Mouse (Mus musculus): Measurements from ENCODE around the gene Myt1. TPM values are rescaled to one million over a fixed set of nuclear protein-coding genes. Genes with fewer than 3 reads are reported as not detected.
"Not testable (repeated sequence)": the region's sequence is repeated elsewhere in the genome, so short reads cannot be mapped to it uniquely, and the experiment has no call there.

The Myt1 gene
- total RNA-seq, 2 experiments from 2014 or later: 26.4 to 34.5 TPM

- no peak for DNase-seq (ENCODE audit: extremely low spot score in 1 of 2, low spot score in 1 of 2)
Measured at GRCm38 (mm10) chr2:181775786-181776185, 12.7 kb downstream of the Myt1 start.

GRCm38 (mm10) chr2:181777715-181778114 is 14.6 kb downstream of the Myt1 start:
- no peak for DNase-seq (ENCODE audit: extremely low spot score in 1 of 2, low spot score in 1 of 2)

GRCm38 (mm10) chr2:181781421-181781820 is 18.3 kb downstream of the Myt1 start:
- no peak for DNase-seq (ENCODE audit: extremely low spot score in 1 of 2, low spot score in 1 of 2)

DNA sequence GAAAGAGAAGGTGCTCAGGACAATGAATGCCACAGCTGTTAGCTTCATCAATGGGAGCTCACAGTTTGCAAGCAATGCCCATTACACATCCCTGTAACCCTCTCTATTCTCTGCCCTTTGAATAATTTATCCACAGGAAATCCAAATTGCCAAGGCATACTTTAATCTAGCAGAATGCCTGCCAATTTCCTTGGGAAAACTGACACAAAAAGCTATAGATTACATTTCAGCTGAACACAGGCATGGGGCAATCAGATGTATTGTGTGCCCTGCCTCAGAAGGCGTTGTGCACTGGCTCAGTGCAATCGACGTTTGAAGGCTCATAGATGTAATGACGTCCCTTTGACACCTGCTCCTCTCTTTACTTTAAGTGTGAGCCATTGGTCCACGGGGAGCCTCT is 24.7 kb downstream of the Myt1 start:
- DNase-seq (ENCODE audit: extremely low spot score in 1 of 2, low spot score in 1 of 2): no peak

DNA sequence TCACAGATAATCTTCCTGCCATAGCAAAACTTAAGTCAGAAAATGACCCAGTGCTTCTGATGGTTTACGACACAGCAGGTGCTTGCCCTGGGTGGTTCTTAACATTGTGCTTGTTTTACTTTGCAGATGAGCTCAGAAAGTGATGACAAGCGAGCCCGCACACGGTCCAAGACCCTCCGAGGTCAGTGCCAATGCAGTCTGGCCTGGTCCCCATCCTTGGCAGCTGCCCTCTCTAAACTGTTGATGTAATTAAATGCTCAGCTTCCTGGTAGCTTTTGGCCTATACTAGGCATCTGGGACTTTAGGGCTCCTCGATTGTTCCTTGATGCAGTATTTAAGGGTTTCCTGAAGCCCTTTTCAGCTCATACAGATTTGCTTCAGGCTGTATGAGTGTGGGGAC is 26.3 kb downstream of the Myt1 start:
- no peak for DNase-seq (ENCODE audit: extremely low spot score in 1 of 2, low spot score in 1 of 2)

DNA sequence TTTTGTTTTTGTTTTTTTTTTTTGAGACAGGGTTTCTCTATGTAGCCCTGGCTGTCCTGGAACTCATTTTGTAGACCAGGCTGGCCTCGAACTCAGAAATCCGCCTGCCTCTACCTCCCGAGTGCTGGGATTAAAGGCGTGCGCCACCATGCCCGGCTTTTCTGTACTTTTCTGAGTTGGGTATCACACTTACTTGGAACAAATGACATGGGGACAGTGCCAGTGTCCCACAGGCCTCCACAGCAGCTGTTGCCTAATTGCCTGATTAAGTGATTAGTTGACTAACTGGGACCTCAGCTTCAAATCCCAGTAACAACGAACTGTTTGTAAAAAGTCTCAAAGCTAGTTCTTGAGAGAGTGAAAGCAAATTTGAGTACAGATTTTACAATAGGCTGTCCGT is 30.1 kb downstream of the Myt1 start:
- DNase-seq (ENCODE audit: extremely low spot score in 1 of 2, low spot score in 1 of 2): not testable (repeated sequence)

DNA sequence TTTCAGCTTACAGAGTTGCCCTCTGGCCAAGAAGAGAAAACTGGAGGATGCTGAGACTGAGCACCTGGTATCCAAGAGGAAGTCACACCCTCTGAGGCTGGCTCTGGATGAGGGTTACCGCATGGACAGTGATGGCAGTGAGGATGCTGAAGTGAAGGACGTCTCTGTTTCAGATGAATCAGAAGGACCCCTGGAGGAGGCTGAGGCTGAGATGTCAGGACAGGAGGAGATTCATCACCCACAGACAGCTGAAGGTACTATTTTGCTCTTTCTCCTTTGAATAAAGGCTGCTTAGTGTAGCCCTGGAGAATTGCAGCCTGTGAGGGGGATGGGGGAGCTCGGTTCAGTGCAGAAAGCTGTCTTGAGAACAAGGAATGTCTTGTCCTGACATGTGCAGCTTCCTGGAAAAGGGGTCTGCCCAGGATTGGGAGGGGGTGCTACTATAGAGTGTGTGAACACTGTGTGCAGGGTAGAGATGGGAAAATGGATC is 32.6 kb downstream of the Myt1 start:
- DNase-seq (ENCODE audit: extremely low spot score in 1 of 2, low spot score in 1 of 2): no peak

GRCm38 (mm10) chr2:181797672-181798071 is 34.5 kb downstream of the Myt1 start:
- no peak for DNase-seq (ENCODE audit: extremely low spot score in 1 of 2, low spot score in 1 of 2)

- DNase-seq (ENCODE audit: extremely low spot score in 1 of 2, low spot score in 1 of 2): no peak
Measured at GRCm38 (mm10) chr2:181829032-181829650, 66.0 kb downstream of the Myt1 start.

DNA sequence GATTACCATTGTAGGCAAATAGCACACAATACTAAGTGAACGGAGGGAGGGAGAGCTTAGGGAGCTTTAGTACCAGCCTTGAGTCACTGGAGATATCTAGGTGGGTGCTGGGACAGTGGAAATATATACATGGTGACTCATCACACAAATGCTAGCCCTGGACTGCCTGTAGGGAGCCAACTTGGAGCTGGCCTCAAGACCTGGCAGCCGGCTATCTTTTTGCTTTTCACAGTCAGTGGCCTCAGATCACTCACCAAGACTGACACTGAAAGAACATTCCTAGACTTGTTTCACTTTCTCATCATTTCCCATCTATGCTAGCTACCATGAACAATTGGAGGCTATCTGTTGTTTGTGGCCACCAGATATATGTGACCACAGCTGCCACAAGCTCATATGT is 69.6 kb downstream of the Myt1 start:
- no peak for DNase-seq (ENCODE audit: extremely low spot score in 1 of 2, low spot score in 1 of 2)

GRCm38 (mm10) chr2:181837372-181838292 is 74.5 kb downstream of the Myt1 start, which contains the start of gene Pcmtd2:
Pcmtd2 (plus strand) TSS chr2:181837854.
- DNase-seq (ENCODE audit: extremely low spot score in 1 of 2, low spot score in 1 of 2): peak; percentile 85 to 90

GRCm38 (mm10) chr2:181838293-181838680 is 75.2 kb downstream of the Myt1 start:
- DNase-seq (ENCODE audit: extremely low spot score in 1 of 2, low spot score in 1 of 2): no peak

- DNase-seq (ENCODE audit: extremely low spot score in 1 of 2, low spot score in 1 of 2): no peak
Measured at GRCm38 (mm10) chr2:181845709-181846394, 82.7 kb downstream of the Myt1 start.

DNA sequence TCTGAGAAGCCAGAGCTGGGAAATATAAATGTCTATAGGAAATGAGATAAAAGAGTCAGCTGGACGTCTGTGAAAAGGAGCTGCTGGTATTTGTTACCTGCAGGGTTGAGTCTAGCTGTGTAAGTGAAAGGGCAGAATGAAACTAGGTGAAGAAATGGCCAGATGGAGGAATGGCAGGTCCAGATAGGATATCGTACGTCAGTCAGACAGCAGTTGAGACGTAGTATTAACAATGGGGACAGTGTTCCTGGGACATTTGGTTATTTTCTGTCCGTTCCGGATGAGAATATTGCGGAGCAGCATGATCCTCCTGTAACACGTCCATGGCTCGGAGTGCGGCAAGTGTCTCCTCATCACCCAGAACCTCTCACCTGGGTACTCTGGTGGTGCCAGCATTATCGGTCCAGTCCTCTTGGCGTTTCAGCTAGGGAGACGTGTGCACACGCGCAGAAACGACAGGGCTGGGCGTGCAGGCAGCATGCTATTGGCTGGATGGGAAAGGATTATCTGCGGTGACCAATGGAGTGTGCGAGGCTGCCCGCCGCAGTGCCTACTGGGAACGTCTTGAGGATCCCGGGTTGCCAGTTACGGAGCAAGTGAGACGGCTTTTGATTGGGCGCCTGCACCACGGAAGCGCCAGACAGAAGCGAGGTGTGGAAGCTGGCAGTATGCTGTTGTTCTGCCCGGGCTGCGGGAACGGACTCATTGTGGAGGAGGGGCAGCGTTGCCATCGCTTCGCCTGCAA is 100.8 kb downstream of the Myt1 start, which contains the start of gene Polr3k:
Gene Polr3k (plus strand): TSS at position 547 of the 745 bp plus-strand sequence.
- peak; percentile 83 to 84 for DNase-seq (ENCODE audit: extremely low spot score in 1 of 2, low spot score in 1 of 2)

GRCm38 (mm10) chr2:181864536-181864860 is 101.4 kb downstream of the Myt1 start:
- no peak for DNase-seq (ENCODE audit: extremely low spot score in 1 of 2, low spot score in 1 of 2)

GRCm38 (mm10) chr2:181866931-181867330 is 103.8 kb downstream of the Myt1 start:
- peak; percentile 26 to 81 for DNase-seq (ENCODE audit: extremely low spot score in 1 of 2, low spot score in 1 of 2)

DNA sequence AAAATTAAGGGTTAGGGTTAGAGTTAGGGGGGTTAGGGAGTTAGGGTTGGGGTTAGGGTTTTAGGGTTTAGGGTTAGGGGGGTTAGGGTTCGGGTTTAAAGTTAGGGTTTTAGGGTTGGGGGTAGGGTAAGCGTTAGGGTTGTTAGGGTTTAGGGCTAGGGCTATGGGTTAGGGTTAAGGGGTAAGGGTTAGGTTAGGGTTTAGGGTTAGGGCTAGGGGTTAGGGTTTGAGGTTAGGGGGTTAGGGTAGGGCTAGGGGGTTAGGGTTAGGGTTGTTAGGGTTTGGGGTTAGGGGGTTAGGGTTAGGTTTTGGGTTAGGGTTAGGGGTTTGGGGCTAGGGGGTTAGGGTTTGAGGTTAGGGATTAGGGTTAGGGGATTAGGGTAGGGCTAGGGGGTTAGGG is 107.9 kb downstream of the Myt1 start:
- DNase-seq (ENCODE audit: extremely low spot score in 1 of 2, low spot score in 1 of 2): no peak
